Mouse (Mus musculus) lung, postnatal 0 days (tissue): Measurements from ENCODE around the gene Acy3.

Experiments used
- CTCF ChIP-seq: IDR thresholded peaks from 2 replicates; pipeline ENCODE4 v1.5.1; 2016; ENCODE audit warnings: antibody characterized with exemption, mild to moderate bottlenecking
- EP300 ChIP-seq: IDR thresholded peaks from 2 replicates; pipeline ENCODE4 v1.6.1; 2016; ENCODE audit warnings: antibody characterized with exemption, mild to moderate bottlenecking, control low read depth

DNA sequence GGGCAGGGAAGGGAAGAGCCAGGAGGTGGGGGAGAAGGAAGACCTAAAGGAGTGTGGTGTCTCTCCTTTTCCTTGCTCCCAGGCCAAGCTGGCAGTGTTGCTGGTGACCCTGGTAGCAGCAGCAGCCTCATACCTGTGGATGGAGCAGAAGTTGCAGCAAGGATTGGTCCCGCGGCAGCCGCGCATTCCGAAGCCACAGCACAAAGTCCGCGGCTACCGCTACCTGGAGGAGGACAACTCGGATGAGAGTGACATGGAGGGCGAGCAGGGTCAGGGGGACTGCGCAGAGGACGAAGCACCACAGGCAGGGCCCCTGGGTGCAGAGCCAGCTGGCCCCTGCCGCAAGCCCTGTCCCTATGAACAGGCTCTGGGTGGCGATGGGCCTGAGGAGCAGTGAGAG is 37.8 kb upstream of the Acy3 start:
- TF ChIP-seq CTCF, result no peak
- TF ChIP-seq EP300, result no peak
